Mouse (Mus musculus) kidney, adult 2 months (tissue): ENCODE measurements around the gene Spata5.

Source experiments
- CTCF ChIP-seq: fragments of 200-500 bp; conservative IDR thresholded peaks from 2 replicates; pipeline ENCODE4 v1.5.1; 2011; ENCODE audit warnings: low read depth, mild to moderate bottlenecking, control low read depth, low read length, moderate library complexity, mixed read lengths; ENCODE audit not compliant: insufficient read depth, insufficient read length
- POLR2A ChIP-seq: fragments of 200-500 bp; IDR thresholded peaks from one replicate; pipeline ENCODE4 v1.6.1; 2011; ENCODE audit warnings: low read depth, low read length, control low read depth

DNA sequence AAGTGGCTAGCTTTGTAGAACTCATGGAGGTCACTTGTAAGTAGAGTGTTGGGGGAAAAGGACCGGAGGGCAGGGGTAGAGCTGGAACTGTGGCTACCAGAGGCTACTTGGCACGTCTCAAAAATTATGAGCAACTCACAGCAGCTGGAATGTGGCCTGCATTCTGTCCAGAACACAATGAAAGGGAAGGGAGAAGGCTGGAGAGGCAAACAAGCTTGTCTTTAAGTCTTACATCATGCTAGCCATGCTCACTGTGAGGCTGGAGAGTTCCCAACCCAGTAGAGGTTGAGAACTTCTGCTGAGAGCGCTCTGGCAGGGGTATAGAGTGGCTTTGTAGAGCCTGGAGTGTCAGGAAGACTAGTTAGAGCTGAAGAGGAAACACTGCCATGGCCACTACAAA, 22.1 kb upstream of the Spata5 start:
- TF ChIP-seq CTCF (no peak), POLR2A (no peak)
